Mouse (Mus musculus) embryonic facial prominence, embryonic 10.5 days (tissue): ENCODE results near the gene Ddhd1. TPM values are rescaled to one million over a fixed set of nuclear protein-coding genes. Genes with fewer than 3 reads are reported as not detected.

Experiments used
- DNase-seq: peaks from one replicate; pipeline ENCODE4 v3.0.0-alpha.2; 2017; ENCODE audit warnings: low spot score
- H3K27ac ChIP-seq: fragments of 300-500 bp; sonication (generic); replicated peaks from 2 replicates; pipeline ENCODE4 v1.5.1; 2016; ENCODE audit warnings: mild to moderate bottlenecking
- H3K27me3 ChIP-seq: fragments of 300-500 bp; sonication (generic); replicated peaks from 2 replicates; pipeline ENCODE4 v1.6.1; 2016; ENCODE audit warnings: low read depth, mild to moderate bottlenecking; ENCODE audit not compliant: poor library complexity, severe bottlenecking
- H3K36me3 ChIP-seq: fragments of 300-500 bp; sonication (generic); replicated peaks from 2 replicates; pipeline ENCODE4 v1.6.1; 2016; ENCODE audit warnings: mild to moderate bottlenecking, moderate library complexity
- H3K4me1 ChIP-seq: fragments of 300-500 bp; sonication (generic); 2 replicates; pipeline ENCODE4 v1.6.1; 2016
- H3K4me3 ChIP-seq: fragments of 300-500 bp; sonication (generic); 2 replicates; pipeline ENCODE4 v1.5.1; 2016; ENCODE audit warnings: mild to moderate bottlenecking, moderate library complexity
- H3K9me3 ChIP-seq: fragments of 300-500 bp; sonication (generic); 2 replicates; pipeline ENCODE4 v1.6.1; 2016; ENCODE audit warnings: mild to moderate bottlenecking
- WGBS: fragments of 180-500 bp; shearing (Covaris S2); methylation state at CpG from one replicate; pipeline ENCODE4 v1.1.7; 2016; 5-methylcytosine and 5-hydroxymethylcytosine counted together
- polyA plus RNA-seq: library from polyadenylated mRNA; unstranded; fragments of >200 nt; fragmentation: Nextera tagmentation; extraction: Ambion mirVana; gene quantifications from 2 replicates; pipeline ENCODE4 v1.2.1, GENCODE M21; 2016

The Ddhd1 gene
- polyA plus RNA-seq: 5.0 and 5.4 TPM in 2 replicates

GRCm38 (mm10) chr14:45657641-45658611, at the start of gene Ddhd1:
Gene Ddhd1 (minus strand): TSS chr14:45658143.
- Histone ChIP-seq H3K9me3 (no peaks in the 10 kb centered on the region), H3K27ac (peak within 1 kb of the TSS; percentile 94)

DNA sequence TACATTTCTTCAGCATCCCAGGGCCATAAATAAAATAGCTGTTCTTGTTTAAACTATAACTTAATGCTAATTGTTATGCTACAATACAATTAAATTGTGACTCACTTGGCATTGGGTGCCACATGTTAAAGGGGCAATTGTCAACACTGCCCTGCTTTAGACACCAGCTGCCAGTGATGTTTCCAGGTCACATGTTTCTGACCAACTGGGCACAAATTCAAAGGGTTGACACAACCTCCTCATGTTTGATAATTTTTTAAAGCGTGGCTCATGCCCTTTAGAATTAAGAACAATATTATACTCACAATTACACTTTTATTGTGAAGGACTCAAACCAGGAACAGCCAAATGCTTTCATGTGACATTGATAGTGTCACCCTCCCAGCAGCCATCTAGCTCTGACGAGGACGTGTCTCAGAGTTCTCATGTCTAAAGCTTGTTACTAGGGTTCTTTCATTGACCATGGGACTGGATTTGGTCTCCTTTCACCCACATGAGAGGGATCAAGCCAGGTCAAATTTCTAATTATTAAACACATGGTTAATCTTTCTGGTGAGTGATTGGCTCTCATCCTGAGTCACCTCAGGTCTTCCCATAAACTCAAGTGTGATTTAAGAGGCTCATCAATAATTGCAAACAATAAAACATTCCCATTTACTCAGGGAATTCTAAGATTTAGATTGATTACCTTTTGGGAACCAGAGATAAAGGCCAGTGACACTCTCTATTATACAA, 49.4 kb upstream of the Ddhd1 start:
- 80% methylated on average over 3 of the region's 3 CpGs for WGBS
- H3K27me3 ChIP-seq: no peaks in the 10 kb centered on the region

More at GRCm38 (mm10) chr14:45657641-45658611, at the start of gene Ddhd1:
- peaks cover 26% of the 10 kb centered on the region for H3K4me1 ChIP-seq
- peaks cover 12% of the 10 kb centered on the region; the same call in 1 of the 2 replicates for H3K27me3 ChIP-seq
- WGBS: under 1% methylated on average over 123 of the region's 123 CpGs
- peak; percentile 93 for DNase-seq
- H3K4me3 ChIP-seq: peak within 1 kb of the TSS; percentile 89
- no peaks in the 10 kb centered on the region for H3K36me3 ChIP-seq

DNA sequence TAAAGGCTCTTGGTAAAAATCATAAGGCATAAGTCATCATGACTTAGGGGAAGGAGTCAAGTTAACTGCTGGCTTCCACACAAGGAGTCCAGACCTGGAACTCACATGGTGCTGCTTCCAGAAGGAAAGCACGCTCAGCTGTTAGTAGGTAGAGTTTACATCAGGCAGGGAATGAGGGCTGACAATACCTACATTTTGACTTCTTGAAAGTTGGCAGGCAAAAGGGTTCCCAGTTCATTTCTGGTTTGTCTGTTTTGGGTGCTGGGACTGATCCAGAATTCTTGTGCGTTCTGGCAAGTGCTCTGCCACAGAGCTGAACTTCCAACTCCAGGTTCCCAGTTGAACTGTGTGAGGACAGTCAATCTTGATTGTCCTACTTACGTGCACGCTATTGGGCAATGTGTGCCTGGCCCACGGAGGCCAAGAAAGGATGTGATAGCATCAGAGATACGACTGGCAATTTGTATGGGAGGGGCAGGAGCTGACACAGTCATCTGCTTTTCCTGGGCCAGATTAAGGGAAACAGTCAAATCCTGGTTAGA, 42.2 kb upstream of the Ddhd1 start:
- Histone ChIP-seq H3K27me3 (no peaks in the 10 kb centered on the region), H3K4me3 (no peak overlapping the region), H3K36me3 (no peaks in the 10 kb centered on the region), H3K4me1 (no peaks in the 10 kb centered on the region), H3K27ac (no peak overlapping the region), H3K9me3 (0 out of 2 replicates have a peak, but pooled peaks cover 5% of the 10 kb centered on the region)
- no peak for DNase-seq
- 85% methylated on average over 6 of the region's 6 CpGs for WGBS

More for the DNA sequence above, 49.4 kb upstream of the Ddhd1 start:
- no peak for DNase-seq
- Histone ChIP-seq H3K9me3 (0 out of 2 replicates have a peak, but pooled peaks cover 5% of the 10 kb centered on the region), H3K4me1 (peaks cover 3% of the 10 kb centered on the region; the same call in 1 of the 2 replicates), H3K27ac (no peak overlapping the region), H3K4me3 (no peak overlapping the region), H3K36me3 (no peaks in the 10 kb centered on the region)

DNA sequence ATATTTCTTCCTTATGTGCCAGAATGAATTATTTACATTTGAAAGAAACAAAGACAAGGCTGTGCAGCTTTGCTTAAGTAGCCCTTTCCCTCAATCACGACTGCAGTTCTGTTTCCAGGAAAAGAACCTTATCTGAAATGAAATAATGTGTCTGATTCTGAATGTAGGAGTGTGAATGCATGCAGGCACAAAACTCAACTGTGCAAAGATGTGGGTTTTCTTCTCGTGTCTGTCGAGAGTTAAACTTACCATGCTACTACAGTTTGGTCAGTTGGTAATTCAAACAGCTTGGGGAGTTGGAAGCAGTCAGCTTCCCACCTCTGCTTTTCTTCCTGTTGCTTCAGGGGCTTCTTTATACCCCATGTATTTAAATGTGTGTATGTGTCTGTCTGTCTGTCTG, 40.9 kb upstream of the Ddhd1 start:
- Histone ChIP-seq H3K27me3 (no peaks in the 10 kb centered on the region), H3K4me3 (no peak overlapping the region), H3K4me1 (no peaks in the 10 kb centered on the region), H3K27ac (no peak overlapping the region), H3K9me3 (0 out of 2 replicates have a peak, but pooled peaks cover 1% of the 10 kb centered on the region), H3K36me3 (no peaks in the 10 kb centered on the region)
- WGBS: 73% methylated on average over 3 of the region's 3 CpGs
- DNase-seq: no peak

GRCm38 (mm10) chr14:45696098-45696497, 38.2 kb upstream of the Ddhd1 start:
- 91% methylated on average over 2 of the region's 2 CpGs for WGBS

DNA sequence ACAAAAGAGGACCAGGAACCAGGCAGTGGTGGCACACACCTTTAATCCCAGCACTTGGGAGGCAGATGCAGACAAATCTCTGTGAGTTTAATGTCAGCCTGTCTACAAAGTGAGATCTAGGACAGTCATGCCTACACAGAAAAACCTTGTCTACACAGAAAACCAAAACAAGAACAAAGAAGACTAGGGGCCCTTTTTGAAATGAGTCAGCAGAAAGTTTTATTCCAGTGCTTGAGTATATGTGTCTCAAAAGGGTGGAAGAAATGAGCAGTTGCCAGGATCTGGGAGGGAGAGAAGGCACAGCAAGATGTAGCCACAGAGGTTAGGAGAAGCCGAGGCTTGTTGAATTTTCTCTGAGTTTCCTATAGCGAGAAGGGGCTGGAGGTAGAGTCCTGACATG, 35.9 kb upstream of the Ddhd1 start:
- no peak for DNase-seq
- Histone ChIP-seq H3K27me3 (no peaks in the 10 kb centered on the region), H3K4me1 (peaks cover 7% of the 10 kb centered on the region), H3K36me3 (no peaks in the 10 kb centered on the region), H3K27ac (no peak overlapping the region), H3K9me3 (no peaks in the 10 kb centered on the region), H3K4me3 (no peak overlapping the region)
- 95% methylated on average over 2 of the region's 2 CpGs for WGBS

More at GRCm38 (mm10) chr14:45696098-45696497, 38.2 kb upstream of the Ddhd1 start:
- Histone ChIP-seq H3K9me3 (no peaks in the 10 kb centered on the region), H3K27ac (no peak overlapping the region), H3K4me3 (no peak overlapping the region), H3K36me3 (no peaks in the 10 kb centered on the region), H3K27me3 (no peaks in the 10 kb centered on the region), H3K4me1 (0 out of 2 replicates have a peak, but pooled peaks cover 1% of the 10 kb centered on the region)
- no peak for DNase-seq

DNA sequence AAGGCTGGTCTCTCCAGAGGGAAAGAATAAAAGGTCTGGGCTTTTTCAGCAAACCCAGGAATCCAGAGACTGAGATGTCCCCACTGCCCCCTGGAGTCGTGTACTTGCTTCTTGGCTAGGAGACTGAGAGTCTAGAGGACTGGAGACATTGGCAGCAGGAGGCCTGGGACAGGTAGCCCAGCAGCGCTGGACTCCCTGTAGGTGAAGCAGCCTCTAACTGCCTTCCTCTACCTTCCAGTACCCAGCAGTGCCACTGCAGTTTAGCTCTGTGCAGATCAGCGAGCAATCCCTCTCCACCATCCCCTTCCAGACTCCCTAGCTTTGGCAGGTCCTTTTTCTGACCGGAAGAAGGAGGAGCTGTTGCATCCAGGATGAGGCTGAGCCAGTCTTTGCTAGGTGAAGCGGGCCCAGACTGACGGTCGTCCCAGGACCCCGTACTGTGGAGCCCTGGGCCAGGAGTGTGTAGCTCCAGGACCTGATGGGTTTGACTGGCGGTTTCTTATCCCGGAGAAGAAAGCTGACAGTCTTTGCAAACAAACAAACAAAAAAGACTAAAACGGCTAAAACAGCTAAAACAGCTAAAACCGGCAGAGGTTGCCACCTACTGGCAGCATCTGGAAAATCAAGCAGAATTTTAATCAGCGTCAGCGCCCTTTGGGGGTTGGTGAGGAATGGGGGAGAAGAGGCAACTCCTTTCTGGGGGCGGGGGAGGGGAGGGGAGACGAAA, 32.7 kb upstream of the Ddhd1 start:
- H3K27me3 ChIP-seq: no peaks in the 10 kb centered on the region
- peak overlapping the region; percentile 63 for H3K4me3 ChIP-seq
- H3K4me1 ChIP-seq: peaks cover 7% of the 10 kb centered on the region
- DNase-seq: peak; percentile 69
- under 1% methylated on average over 16 of the region's 16 CpGs for WGBS
- peak overlapping the region; percentile 86 for H3K27ac ChIP-seq
- no peaks in the 10 kb centered on the region for H3K36me3 ChIP-seq
- H3K9me3 ChIP-seq: no peaks in the 10 kb centered on the region

GRCm38 (mm10) chr14:45685313-45685712, 27.4 kb upstream of the Ddhd1 start:
- no peak overlapping the region for H3K4me3 ChIP-seq
- no peak overlapping the region for H3K27ac ChIP-seq
- no peak for DNase-seq
- no peaks in the 10 kb centered on the region for H3K27me3 ChIP-seq
- no peaks in the 10 kb centered on the region for H3K36me3 ChIP-seq
- 78% methylated on average over 2 of the region's 2 CpGs for WGBS
- H3K4me1 ChIP-seq: peaks cover under 1% of the 10 kb centered on the region; the same call in 1 of the 2 replicates
- H3K9me3 ChIP-seq: no peaks in the 10 kb centered on the region

GRCm38 (mm10) chr14:45676722-45677121, 18.8 kb upstream of the Ddhd1 start:
- Histone ChIP-seq H3K4me3 (no peak overlapping the region), H3K27ac (no peak overlapping the region), H3K9me3 (no peaks in the 10 kb centered on the region), H3K4me1 (no peaks in the 10 kb centered on the region), H3K36me3 (no peaks in the 10 kb centered on the region), H3K27me3 (no peaks in the 10 kb centered on the region)
- DNase-seq: no peak
- WGBS: 77% methylated on average over 6 of the region's 6 CpGs

DNA sequence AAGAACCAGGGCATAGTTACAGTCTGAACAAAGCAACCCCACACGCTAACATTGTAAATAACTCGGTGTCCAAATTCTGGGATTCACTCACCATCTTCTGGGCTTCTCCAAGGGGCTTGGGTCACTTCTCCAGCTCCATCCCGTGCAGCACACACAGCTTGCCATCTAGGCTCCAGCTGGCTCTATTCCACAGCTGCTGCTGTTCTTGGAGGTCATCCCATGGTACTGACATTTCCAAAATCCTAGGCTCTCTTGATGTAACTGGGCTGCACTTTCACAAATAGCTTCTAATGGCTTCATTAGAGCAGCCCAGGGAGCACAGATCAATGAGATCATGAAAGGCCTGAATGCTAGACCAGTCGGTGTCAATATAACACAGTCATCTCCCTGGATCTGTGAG, 10.4 kb upstream of the Ddhd1 start:
- Histone ChIP-seq H3K27me3 (no peaks in the 10 kb centered on the region), H3K27ac (no peak overlapping the region), H3K36me3 (no peaks in the 10 kb centered on the region), H3K4me3 (no peak overlapping the region), H3K9me3 (no peaks in the 10 kb centered on the region), H3K4me1 (no peaks in the 10 kb centered on the region; the same call in 1 of the 2 replicates)
- 89% methylated on average over 4 of the region's 4 CpGs for WGBS
- DNase-seq: no peak

DNA sequence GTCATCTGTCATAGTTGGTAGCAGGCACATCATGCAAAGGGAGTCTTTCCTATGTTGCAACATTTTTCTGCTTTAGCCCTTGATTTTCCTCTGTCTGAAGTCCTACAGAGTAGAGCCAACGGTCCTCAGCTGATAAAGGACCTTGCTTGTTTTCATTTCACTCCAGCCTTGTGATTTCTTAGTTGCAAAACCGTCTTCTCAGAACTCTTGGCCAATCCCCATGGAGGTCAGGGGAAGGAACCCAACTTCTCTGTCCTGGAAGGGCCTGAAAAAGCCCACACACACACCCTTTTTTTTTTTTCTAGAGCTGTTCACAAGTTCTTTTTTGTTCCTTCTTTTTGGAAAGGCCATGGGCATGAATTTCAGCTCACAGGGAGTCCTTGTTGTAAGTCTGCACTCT, 9.3 kb upstream of the Ddhd1 start:
- no peak for DNase-seq
- Histone ChIP-seq H3K4me1 (no peaks in the 10 kb centered on the region; the same call in 1 of the 2 replicates), H3K36me3 (no peaks in the 10 kb centered on the region), H3K4me3 (no peak overlapping the region), H3K27me3 (no peaks in the 10 kb centered on the region), H3K9me3 (no peaks in the 10 kb centered on the region), H3K27ac (no peak overlapping the region)
- WGBS: 76% methylated on average over 2 of the region's 2 CpGs

DNA sequence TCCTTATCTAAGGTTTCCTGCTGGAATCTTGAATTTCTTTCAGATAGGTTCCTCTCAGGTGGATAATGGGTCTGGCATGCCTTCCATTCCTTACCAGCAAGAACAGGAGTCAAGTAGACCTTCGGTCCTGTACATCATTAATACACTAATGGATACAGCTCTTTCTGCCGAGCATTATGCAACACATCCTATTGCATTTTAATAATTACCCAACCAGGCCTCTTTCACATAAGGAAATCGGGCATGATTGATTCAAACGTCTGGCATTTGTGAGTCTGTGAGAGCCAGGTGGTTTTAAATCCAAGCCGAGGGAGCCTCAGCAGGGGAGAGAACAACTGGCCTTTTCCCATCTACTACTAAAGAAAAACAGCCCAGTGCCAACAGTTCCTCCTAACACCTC, 3.6 kb upstream of the Ddhd1 start:
- Histone ChIP-seq H3K4me1 (peaks cover 14% of the 10 kb centered on the region), H3K36me3 (no peaks in the 10 kb centered on the region), H3K27me3 (no peaks in the 10 kb centered on the region), H3K27ac (no peak overlapping the region), H3K4me3 (no peak overlapping the region), H3K9me3 (no peaks in the 10 kb centered on the region)
- 64% methylated on average over 5 of the region's 5 CpGs for WGBS
- DNase-seq: no peak
